Mouse (Mus musculus): ENCODE results near the gene Il4.

Gene Il4

DNA sequence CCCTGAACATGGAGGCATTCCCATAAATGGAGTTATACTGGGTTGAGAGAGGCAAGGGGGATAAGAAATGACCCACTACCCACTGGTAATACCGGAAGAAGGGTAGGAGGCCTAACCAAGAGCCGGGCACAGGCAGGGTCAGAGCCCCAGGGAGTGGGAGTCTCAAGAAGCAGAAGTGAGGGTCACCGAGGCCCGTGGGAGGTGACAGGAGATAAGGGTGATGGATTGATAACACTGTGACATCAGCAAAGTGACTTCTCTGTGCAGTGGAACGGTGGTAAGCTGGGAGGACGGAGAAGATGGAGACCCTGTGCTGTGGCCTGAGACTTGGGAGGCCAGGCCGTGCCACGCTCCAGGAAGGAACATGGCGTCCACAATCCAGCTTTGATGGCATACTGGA lies 5.1 kb upstream of the Il4 start:
- no peak for DNase-seq (ENCODE audit: inconsistent ontology term)

GRCm38 (mm10) chr11:53622440-53622806 lies 4.0 kb upstream of the Il4 start:
- no peak for DNase-seq (ENCODE audit: inconsistent ontology term)

DNA sequence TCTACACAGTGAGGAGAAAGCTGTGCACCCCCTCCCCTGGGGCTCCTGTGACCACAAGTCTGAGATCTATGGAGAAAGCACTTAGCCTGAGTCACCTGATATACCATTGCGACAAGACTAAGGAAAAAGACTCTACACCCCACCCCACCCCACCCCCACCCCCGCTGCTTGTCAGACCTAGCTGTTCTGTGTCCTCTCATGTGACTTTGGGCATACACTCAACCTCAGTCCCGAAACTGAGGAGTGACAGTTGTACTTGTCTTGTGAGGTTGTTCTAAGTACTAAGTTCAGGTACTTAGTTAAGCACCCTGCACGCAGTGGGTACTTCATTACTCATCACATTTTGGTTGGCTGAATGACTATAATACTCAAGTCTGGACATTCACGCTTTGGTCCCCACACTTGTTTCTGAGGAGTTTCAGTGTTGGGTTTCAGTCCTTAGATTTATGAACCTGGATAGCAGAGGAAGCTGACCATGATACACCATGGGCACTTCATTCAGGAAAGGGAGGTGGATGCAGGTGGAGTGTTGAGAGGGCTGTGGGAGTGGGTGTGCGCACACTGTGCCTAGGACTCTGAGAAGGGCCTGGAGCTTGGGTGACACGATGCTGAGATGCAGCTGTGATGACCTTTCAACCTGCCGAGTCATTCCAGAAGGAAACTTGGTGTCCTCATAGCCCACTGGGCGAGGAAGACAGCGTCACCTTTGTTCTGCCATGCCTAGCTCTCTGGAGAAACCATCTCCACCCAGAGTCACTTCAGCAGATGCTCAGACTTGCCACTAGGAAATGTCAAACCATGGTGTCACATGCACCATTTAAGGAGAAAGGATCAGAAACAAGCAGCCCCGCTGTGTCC lies 3.3 kb upstream of the Il4 start:
- DNase-seq (ENCODE audit: inconsistent ontology term), result no peak

DNA sequence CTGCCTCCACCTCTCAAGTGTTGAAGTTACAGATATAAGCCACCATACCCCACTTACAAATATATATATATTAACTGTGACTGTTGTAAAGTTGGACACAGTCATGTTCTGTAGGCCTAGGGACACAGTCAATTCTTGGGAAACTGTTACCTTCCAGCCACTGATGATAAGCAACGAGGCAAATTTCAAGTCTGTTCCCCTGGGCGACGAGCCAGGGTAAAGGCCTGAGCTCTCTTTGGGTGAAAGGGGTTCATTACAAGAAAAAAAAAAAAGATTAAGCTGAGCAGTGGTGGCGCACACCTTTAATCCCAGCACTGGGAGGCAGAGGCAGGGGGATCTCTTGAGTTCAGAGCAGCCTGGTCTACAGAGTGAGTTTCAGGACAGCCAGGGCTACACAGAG lies 1.6 kb upstream of the Il4 start:
- no peak for DNase-seq (ENCODE audit: inconsistent ontology term)

DNA sequence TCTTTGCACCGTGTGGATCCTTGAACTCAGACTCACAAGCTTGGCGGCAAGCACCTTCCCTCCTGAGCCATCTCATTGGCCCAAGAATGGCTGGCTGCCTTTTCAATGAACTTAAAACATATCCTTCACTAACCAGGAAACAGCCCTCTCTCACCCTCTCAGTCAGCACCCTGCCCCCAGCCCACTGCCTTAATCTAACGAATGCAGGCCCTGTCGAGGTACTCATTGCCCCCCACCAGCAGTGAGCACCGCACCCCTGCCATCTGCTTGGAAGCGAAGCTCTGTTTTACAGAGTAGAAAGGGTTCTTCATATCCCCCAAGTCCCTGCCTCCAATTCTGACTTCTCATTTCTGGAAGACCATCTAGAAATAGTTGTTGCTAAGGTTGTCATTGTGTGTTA lies 959 bp upstream of the Il4 start:
- no peak for DNase-seq (ENCODE audit: inconsistent ontology term)

- no peak for DNase-seq (ENCODE audit: inconsistent ontology term)
Observed at GRCm38 (mm10) chr11:53617562-53618109, 833 bp downstream of the Il4 start.

DNA sequence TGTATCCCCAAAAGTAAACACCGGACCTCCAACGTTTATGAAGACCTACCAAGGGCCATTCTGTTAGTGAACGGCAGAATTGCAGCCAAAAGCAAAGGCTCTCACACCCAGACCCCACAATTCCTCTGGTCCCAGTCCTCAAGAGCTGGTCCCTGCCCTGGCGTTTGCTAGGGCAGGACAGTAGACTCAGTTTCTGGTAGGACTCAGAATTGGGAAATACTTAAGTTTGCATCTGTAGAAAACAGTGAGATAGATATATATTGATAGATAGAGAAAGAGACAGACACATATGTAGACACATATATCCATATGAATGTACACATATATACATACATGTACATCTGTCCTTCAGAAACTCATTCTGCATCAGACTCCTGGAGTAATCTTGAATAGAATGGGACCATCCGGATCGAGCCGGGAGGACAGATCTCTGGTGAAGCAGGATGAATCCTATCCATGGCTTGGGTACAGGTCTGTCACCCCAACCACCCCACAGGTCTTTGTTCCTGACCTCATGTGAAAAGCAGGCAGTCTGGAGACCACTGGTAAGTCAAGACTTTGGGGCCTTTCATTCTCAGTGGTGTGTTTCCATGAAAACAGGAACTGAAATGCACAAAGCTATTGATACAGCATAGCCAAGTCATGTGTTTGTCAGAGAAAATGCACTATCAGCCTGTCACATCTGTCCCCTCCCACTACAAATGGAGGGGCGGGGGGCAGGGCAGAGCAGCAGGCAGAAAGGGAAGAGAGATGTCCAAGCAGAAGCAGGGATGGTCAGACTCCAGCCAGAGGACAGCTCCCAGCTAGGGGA lies 1.5 kb downstream of the Il4 start:
- DNase-seq (ENCODE audit: inconsistent ontology term), result no peak

GRCm38 (mm10) chr11:53615575-53615974 lies 2.9 kb downstream of the Il4 start:
- DNase-seq (ENCODE audit: inconsistent ontology term), result no peak

GRCm38 (mm10) chr11:53615172-53615571 lies 3.3 kb downstream of the Il4 start:
- DNase-seq (ENCODE audit: inconsistent ontology term), result no peak

DNA sequence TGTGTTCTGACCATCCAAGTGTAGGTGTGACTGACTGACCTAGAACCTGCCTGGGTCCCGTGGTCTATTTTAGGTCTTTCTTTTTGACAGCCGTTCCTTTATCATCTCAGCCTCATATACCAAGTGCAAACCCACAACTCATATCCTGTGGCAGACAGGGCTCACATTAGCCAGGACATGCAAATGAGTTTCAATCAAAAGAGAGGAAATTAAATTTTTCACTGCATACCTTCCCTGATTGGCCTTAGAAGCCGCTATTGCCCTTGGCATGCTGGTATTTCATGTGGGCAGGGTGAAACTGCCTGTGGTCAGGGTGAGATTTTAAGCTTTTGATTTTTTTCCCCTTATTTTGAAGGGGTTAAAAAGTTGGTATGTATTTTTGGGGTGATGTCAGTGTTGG lies 8.8 kb downstream of the Il4 start:
- DNase-seq (ENCODE audit: inconsistent ontology term), result no peak

GRCm38 (mm10) chr11:53609231-53609630 lies 9.2 kb downstream of the Il4 start:
- DNase-seq (ENCODE audit: inconsistent ontology term), result no peak

DNA sequence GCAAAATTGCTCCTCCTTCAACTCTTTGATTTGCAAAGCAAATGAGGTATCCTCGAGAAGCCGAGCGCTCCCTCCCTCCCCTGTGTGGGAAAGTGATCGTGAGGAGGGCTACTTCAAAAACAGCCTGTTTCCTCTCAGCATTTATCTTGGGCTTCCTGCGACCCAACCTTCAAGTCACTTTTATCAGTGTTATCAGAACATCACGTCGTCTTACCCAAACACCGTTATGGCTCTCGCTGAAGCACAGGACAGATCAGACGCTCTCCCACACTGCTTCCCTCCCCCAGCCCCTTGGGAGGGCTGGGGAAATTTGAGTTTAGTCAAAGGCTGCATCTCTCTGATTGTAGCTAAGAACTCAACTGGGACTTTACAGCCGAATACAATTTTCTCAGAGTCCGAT lies 12.9 kb downstream of the Il4 start:
- no peak for DNase-seq (ENCODE audit: inconsistent ontology term)

DNA sequence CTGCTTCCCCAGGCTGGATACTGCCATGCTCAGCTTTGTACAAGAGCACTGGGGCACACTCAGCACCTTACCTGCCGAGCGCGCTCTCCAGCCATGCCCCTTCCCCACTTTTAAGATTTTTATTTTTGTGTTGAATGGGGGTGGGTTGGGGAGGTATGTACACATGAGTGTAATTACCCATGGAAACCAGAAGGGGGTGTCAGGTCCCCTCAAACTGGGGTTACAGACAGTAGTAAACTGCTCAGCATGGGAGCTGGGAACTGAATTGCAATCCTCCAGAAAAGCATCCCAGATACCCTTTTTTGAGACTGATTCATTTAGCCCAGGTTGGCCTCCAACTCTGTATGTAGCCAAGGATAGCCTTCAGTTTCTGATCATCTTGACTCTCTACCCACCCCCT lies 13.5 kb downstream of the Il4 start:
- DNase-seq (ENCODE audit: inconsistent ontology term), result no peak

DNA sequence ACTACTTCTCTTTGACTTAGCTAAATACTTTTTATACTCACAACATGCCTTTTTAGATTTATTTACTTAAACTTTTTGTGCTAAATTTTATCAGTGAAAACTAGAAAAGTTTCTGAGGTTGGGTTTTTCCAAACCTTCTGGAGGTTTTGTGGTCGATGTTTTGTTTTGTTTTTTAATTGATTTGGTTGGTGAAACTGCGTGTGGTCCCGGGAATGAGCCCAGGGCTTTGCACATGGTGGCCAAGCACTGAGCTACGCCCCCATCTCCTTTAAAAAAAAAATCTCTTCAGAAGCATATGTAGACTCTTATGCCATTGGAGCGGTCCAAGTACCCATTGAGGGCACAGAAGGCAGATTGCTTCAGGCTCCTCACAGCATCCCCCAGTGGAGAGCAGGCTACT lies 27.4 kb downstream of the Il4 start:
- no peak for DNase-seq (ENCODE audit: inconsistent ontology term)

DNA sequence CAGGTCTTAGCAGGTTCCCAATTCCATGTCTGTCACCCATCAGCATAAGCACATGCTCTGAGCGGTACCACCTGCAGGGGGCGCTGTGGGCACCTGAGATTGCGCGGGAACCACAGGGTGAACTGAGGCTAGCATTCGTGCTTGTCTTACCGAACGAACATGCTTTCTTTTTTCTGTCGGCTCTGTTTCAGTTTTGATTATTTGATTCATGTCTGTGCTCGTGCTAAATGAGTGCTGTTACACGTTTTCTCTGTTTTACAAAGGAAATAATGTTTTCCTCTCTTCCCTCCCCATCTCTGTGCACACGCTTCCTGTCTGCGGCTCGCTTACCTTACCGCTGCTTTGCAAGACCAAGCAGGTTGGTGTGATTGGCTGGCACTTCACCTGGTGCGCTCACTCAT lies 28.1 kb downstream of the Il4 start:
- peak; percentile 32 for DNase-seq (ENCODE audit: inconsistent ontology term)

- no peak for DNase-seq (ENCODE audit: inconsistent ontology term)
Observed at GRCm38 (mm10) chr11:53588279-53588678, 30.2 kb downstream of the Il4 start.

- DNase-seq (ENCODE audit: inconsistent ontology term), result no peak
Observed at GRCm38 (mm10) chr11:53585510-53585909, 33.0 kb downstream of the Il4 start.

GRCm38 (mm10) chr11:53584849-53585248 lies 33.6 kb downstream of the Il4 start:
- DNase-seq (ENCODE audit: inconsistent ontology term), result no peak

- DNase-seq (ENCODE audit: inconsistent ontology term), result no peak
Observed at GRCm38 (mm10) chr11:53583151-53583550, 35.3 kb downstream of the Il4 start.

GRCm38 (mm10) chr11:53580562-53580961 lies 37.9 kb downstream of the Il4 start:
- no peak for DNase-seq (ENCODE audit: inconsistent ontology term)

- DNase-seq (ENCODE audit: inconsistent ontology term), result peak; percentile 96
Observed at GRCm38 (mm10) chr11:53567224-53568014, 51.0 kb downstream of the Il4 start, which contains the start of gene Kif3a. Gene Kif3a, plus strand, starts transcription at chr11:53567379.

GRCm38 (mm10) chr11:53566646-53567045 lies 51.8 kb downstream of the Il4 start:
- no peak for DNase-seq (ENCODE audit: inconsistent ontology term)

Measured in Muller cell, postnatal 12 days (primary cell).